Mouse (Mus musculus) small intestine, adult 2 months (tissue): ENCODE results near the gene 2310039H08Rik. TPM values are rescaled to one million over a fixed set of nuclear protein-coding genes. Genes with fewer than 3 reads are reported as not detected.

Source experiments
- H3K27ac ChIP-seq: fragments of 200-500 bp; 2 replicates; pipeline ENCODE4 v1.5.1; 2012; ENCODE audit warnings: low read depth, low read length, control low read depth, inconsistent platforms; ENCODE audit not compliant: insufficient read depth
- H3K27me3 ChIP-seq: fragments of 200-500 bp; 2 replicates; pipeline ENCODE4 v1.6.1; 2012; ENCODE audit warnings: mild to moderate bottlenecking, moderate library complexity, low read length, inconsistent platforms; ENCODE audit not compliant: control insufficient read depth, insufficient read depth
- H3K36me3 ChIP-seq: fragments of 200-500 bp; 2 replicates; pipeline ENCODE4 v1.6.1; 2012; ENCODE audit warnings: mild to moderate bottlenecking, low read length, control low read depth, inconsistent platforms; ENCODE audit not compliant: control insufficient read depth, insufficient read depth
- H3K4me1 ChIP-seq: fragments of 200-500 bp; 2 replicates; pipeline ENCODE4 v1.6.1; 2012; ENCODE audit warnings: low read length, inconsistent platforms, mixed read lengths; ENCODE audit not compliant: control insufficient read depth, insufficient read depth, insufficient read length
- H3K4me3 ChIP-seq: fragments of 200-500 bp; 2 replicates; pipeline ENCODE4 v1.5.1; 2012; ENCODE audit warnings: low read depth, mild to moderate bottlenecking, control low read depth, inconsistent platforms, low read length, moderate library complexity
- CTCF ChIP-seq: fragments of 200-500 bp; IDR thresholded peaks from 2 replicates; pipeline ENCODE4 v1.5.1; 2012; ENCODE audit warnings: low read depth, mild to moderate bottlenecking, control low read depth, inconsistent platforms, low read length, moderate library complexity, mixed read lengths; ENCODE audit not compliant: insufficient replicate concordance, insufficient read length; ENCODE audit errors: extremely low read depth
- POLR2A ChIP-seq: fragments of 200-500 bp; IDR thresholded peaks from 2 replicates; pipeline ENCODE4 v1.6.1; 2012; ENCODE audit warnings: low read depth, mild to moderate bottlenecking, control low read depth, inconsistent platforms, low read length, moderate library complexity
- WGBS: fragments of 180-500 bp; shearing (Covaris S2); methylation state at CpG from one replicate; pipeline ENCODE4 v1.1.7; 2018; 5-methylcytosine and 5-hydroxymethylcytosine counted together
- polyA plus RNA-seq: library from polyadenylated mRNA; depleted of rRNA; stranded (reverse); fragments of >200 nt; gene quantifications from 2 replicates; pipeline ENCODE4 v1.2.3, GENCODE M21; 2012; rRNA removed

2310039H08Rik gene
- 107 and 109 TPM in 2 replicates for polyA plus RNA-seq

DNA sequence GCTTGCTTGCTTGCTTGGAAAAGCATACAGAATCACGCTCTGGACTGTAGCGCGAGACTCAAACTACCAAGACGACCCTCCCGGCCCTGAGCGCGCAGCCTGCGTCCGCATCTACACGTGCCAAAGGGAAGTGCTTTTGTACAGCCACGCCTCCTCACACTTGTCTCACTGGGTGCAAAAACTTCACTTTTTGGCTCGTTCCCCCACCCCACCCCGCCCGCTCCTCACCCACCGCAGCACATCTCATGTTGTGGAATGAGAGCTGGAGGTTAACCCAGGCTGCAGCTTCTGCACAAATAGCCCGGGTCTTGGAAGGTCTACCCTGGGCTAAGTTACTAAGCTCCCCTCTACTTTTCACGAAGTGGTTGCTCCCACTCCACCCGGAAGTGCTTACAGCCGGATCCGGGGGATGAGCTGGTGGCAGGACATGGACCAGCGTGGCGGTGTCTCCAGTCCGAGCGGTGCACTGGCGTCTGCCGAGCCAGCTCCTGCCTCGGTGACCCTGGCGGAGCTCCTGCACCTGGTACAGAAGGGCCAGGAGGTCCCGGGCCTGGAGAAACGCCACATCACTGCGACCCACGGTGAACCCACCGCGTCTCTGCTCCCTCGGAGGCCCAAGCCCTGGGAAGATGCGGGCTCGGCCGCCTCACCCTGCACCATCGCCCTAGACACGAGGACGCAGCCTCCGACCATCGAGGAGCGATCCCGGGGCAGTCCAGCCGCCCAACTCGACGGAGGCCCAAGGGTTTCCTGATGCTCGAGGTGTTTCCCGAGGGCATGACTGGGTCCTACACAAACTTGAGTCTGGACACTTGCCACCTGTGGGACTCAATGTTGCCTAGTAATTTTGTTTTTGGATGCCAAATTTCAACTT lies at the start of gene 2310039H08Rik:
2310039H08Rik (plus strand) TSS at position 232 of the 874 bp plus-strand sequence.
- H3K27me3 ChIP-seq: no peaks in the 10 kb centered on the region
- peaks cover 23% of the 10 kb centered on the region for H3K36me3 ChIP-seq
- H3K4me1 ChIP-seq: no peaks in the 10 kb centered on the region; the same call in none of the 2 replicates
- peak within 1 kb of the TSS; percentile 79 for H3K4me3 ChIP-seq
- TF ChIP-seq CTCF (no peak), POLR2A (peak; percentile 77; the same call in 1 of the 2 replicates)
- peak within 1 kb of the TSS; percentile 50 for H3K27ac ChIP-seq
- WGBS: under 1% methylated on average over 50 of the region's 50 CpGs

DNA sequence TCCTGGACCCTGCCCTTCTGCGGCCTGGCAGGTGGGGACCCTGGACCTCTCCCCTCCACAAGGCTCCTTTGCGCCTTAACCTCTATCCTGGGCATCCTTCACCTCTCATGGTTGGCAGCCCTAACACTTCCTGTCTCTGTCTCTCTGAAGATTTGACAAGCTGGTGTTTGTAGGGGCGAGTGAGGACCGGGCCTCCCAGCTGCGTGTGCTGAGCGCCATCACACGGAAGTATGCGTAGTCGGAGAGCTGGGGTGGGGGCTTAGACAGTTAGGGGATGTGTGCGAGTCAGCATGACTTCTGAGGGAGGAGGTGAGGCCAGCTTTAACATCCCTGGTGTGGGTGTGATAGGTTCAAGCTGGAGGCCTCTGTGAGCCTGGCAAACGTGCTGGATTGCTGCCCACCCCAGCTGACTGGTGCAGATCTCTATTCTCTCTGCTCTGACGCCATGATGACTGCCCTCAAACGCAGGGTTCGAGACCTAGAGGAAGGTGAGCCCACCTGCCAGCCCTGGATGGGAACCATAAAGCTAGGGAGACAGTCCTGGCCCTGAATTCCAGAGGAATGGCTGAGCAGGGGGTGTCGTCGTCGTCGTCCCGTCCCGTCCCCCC lies 47.9 kb upstream of the 2310039H08Rik start:
- Histone ChIP-seq H3K36me3 (peaks cover 27% of the 10 kb centered on the region), H3K27ac (no peak overlapping the region), H3K4me3 (no peak overlapping the region), H3K27me3 (no peaks in the 10 kb centered on the region), H3K4me1 (peaks cover 7% of the 10 kb centered on the region)
- TF ChIP-seq CTCF: no peak
- WGBS: 85% methylated on average over 18 of the region's 20 CpGs

DNA sequence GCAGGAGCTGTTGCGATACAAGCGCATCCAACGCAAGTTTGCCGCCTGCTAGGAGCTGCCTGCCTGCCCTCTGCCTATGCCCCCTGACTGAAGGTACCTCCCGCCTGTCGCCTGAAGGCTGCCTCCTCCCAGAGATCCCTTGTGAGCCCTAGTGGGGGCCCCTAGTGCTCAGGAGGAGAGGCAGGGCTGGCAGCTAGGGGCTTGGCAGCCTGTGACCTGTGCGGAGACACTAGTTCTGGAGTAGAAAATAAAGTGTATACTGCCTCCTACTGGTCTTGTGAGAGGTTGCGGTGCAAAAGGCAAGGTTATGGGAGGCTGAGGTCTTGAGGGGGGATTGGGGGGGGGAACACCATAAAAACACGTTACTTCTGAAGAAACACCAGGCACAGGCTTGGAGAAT lies 47.2 kb upstream of the 2310039H08Rik start:
- H3K4me3 ChIP-seq: no peak overlapping the region
- H3K27me3 ChIP-seq: no peaks in the 10 kb centered on the region
- peaks cover 7% of the 10 kb centered on the region for H3K4me1 ChIP-seq
- WGBS: 79% methylated on average over 9 of the region's 9 CpGs
- H3K27ac ChIP-seq: no peak overlapping the region
- TF ChIP-seq POLR2A (no peak), CTCF (peak; percentile 43; the same call in 1 of the 2 replicates)
- H3K36me3 ChIP-seq: peaks cover 23% of the 10 kb centered on the region

DNA sequence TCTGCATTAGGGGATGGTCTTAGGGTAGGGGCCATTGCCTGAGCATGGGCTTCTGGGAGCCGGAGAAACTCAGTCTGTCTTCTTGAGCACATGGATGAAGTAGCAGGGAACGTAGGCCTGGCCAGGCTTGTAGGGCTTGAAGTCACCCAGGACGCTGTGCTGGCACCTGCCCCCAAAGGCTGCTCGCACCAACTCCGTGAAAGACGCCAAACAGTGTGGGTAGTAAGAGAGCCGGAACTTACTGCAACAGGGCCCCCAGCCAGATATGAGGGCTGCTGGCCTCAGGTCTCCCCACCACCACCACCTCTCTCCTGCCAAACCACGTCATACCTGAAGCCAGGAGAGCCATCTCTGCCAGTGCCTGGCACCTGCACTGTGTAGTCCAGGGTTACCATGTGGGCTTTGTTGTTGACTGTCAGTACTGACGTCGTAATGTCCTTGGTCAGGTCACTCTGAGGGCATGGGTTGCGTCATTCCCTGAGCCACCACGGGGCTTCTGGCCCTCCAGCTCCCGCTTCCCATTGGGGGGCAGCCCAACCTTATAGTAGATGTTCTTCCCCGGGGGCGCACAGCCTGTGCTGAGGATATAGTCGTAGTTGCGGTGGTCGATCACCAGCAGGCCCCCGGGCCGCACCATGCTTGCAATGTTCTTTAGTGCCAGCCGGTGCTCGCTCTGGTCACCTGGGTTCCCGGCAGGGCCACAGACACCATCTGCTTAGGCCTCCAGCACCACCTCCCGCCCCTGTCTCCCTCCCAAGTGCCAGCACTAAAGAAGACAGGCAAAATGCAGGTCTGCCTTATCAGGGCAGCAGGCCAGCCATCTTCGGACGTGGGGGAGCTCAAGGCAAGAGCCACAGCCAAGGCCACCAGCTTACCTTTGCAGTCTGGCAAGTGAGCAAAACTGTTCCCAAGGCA lies 46.4 kb upstream of the 2310039H08Rik start:
- peaks cover 7% of the 10 kb centered on the region for H3K4me1 ChIP-seq
- no peaks in the 10 kb centered on the region for H3K27me3 ChIP-seq
- no peak overlapping the region for H3K4me3 ChIP-seq
- peaks cover 22% of the 10 kb centered on the region for H3K36me3 ChIP-seq
- no peak overlapping the region for H3K27ac ChIP-seq
- TF ChIP-seq POLR2A: no peak
- no peak for TF ChIP-seq CTCF
- WGBS: 89% methylated on average over 26 of the region's 26 CpGs

DNA sequence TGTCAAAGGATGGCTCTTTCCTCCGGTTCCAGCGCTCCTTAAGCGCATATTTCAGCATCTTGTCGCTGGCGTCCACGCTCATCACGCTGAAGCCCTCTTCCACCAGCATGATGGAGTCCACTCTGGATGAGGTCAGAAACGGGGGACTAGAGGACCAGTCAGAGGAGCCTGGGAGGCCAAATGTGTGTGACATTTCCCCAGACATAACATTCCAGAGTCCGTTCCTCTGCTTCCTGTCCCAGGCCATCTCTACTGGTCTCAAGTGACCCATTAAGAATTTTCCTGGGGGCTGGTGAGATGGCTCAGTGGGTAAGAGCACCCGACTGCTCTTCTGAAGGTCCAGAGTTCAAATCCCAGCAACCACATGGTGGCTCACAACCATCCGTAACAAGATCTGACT lies 45.2 kb upstream of the 2310039H08Rik start:
- peaks cover 14% of the 10 kb centered on the region for H3K36me3 ChIP-seq
- H3K27me3 ChIP-seq: no peaks in the 10 kb centered on the region
- peaks cover 7% of the 10 kb centered on the region for H3K4me1 ChIP-seq
- no peak overlapping the region for H3K4me3 ChIP-seq
- TF ChIP-seq CTCF (no peak), POLR2A (no peak)
- no peak overlapping the region for H3K27ac ChIP-seq
- WGBS: 88% methylated on average over 11 of the region's 11 CpGs

DNA sequence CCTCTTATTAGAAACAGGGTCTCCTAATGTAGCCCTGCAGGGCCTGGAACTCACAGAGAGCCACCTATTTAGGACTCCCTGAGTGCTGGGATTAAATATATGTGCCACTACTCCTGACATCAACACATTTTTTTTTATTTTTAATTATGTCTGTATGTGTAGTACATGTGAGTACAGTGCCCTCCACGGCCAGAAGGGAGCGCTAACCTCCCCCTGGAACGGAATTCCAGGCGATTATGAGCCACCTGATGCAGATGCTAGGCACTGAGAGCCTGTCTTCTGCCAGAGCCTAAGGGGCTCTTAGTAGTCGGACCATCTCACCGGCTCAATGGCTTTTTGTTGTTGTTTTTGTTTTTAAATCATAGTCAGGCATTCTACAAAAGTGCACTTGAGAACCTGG lies 44.4 kb upstream of the 2310039H08Rik start:
- Histone ChIP-seq H3K4me1 (peaks cover 7% of the 10 kb centered on the region), H3K36me3 (peaks cover 10% of the 10 kb centered on the region), H3K27ac (no peak overlapping the region), H3K4me3 (no peak overlapping the region), H3K27me3 (no peaks in the 10 kb centered on the region)
- TF ChIP-seq POLR2A (no peak), CTCF (peak; percentile 39; the same call in 1 of the 2 replicates)
- 52% methylated on average over 6 of the region's 6 CpGs for WGBS
